Mouse (Mus musculus) midbrain, postnatal 0 days (tissue): ENCODE data around the gene Gm21970. TPM values are rescaled to one million over a fixed set of nuclear protein-coding genes. Genes with fewer than 3 reads are reported as not detected.

Experiments used
- ATAC-seq: fragments of 200-750 bp; cut with Nextera tagmentation; 2 replicates; pipeline ENCODE4 v1.8.0; 2017; ENCODE audit warnings: moderate number of reproducible peaks, mild to moderate bottlenecking, moderate TSS enrichment, moderate library complexity; ENCODE audit not compliant: low FRiP score
- DNase-seq: peaks from one replicate; pipeline ENCODE4 v3.0.0-alpha.2; 2015; ENCODE audit warnings: low spot score
- H3K27ac ChIP-seq: fragments of 300-500 bp; sonication (generic); 2 replicates; pipeline ENCODE4 v1.5.1; 2014; ENCODE audit warnings: low read depth, mild to moderate bottlenecking, low read length, mixed read lengths
- H3K27me3 ChIP-seq: fragments of 300-500 bp; sonication (generic); 2 replicates; pipeline ENCODE4 v1.6.1; 2014; ENCODE audit warnings: low read length, control low read depth, mixed read lengths; ENCODE audit not compliant: insufficient read depth
- H3K36me3 ChIP-seq: fragments of 300-500 bp; sonication (generic); 2 replicates; pipeline ENCODE4 v1.6.1; 2014; ENCODE audit warnings: low read length, control low read depth, mixed read lengths; ENCODE audit not compliant: insufficient read depth
- H3K4me1 ChIP-seq: fragments of 300-500 bp; sonication (generic); 2 replicates; pipeline ENCODE4 v1.6.1; 2014; ENCODE audit warnings: mild to moderate bottlenecking, control low read depth, antibody characterized with exemption, low read length, mixed read lengths; ENCODE audit not compliant: insufficient read depth
- H3K4me2 ChIP-seq: fragments of 300-500 bp; sonication (generic); 2 replicates; pipeline ENCODE4 v1.6.1; 2014; ENCODE audit warnings: low read depth, mild to moderate bottlenecking, low read length, mixed read lengths; ENCODE audit not compliant: poor library complexity, severe bottlenecking
- H3K4me3 ChIP-seq: fragments of 300-500 bp; sonication (generic); 2 replicates; pipeline ENCODE4 v1.5.1; 2014; ENCODE audit warnings: low read depth, mild to moderate bottlenecking, low read length, moderate library complexity
- H3K9ac ChIP-seq: fragments of 300-500 bp; sonication (generic); replicated peaks from 2 replicates; pipeline ENCODE4 v1.6.1; 2014; ENCODE audit warnings: mild to moderate bottlenecking, low read length, moderate library complexity, mixed read lengths; ENCODE audit not compliant: poor library complexity, severe bottlenecking
- H3K9me3 ChIP-seq: fragments of 300-500 bp; sonication (generic); 2 replicates; pipeline ENCODE4 v1.6.1; 2016; ENCODE audit warnings: low read length, control low read depth
- CTCF ChIP-seq: IDR thresholded peaks from 2 replicates; pipeline ENCODE4 v1.5.1; 2016; ENCODE audit warnings: antibody characterized with exemption, mild to moderate bottlenecking
- WGBS: fragments of 180-500 bp; shearing (Covaris S2); extraction: QIAGEN DNeasy Blood & Tissue Kit; methylation state at CpG from one replicate; pipeline ENCODE4 v1.1.7; 2014; 5-methylcytosine and 5-hydroxymethylcytosine counted together
- polyA plus RNA-seq: library from polyadenylated mRNA; unstranded; fragments of >200 nt; fragmentation: Nextera tagmentation; extraction: Ambion mirVana; gene quantifications from 2 replicates; pipeline ENCODE4 v1.2.1, GENCODE M21; 2015
- total RNA-seq: library from RNA; depleted of rRNA; stranded (reverse); fragments of >200 nt; gene quantifications from 2 replicates; pipeline ENCODE4 v1.2.3, GENCODE M21; 2014

The Gm21970 gene
- total and polyA plus RNA-seq, 2 experiments from 2014 or later: not detected

GRCm38 (mm10) chr16:91442446-91442845, 50.9 kb downstream of the Gm21970 start:
- Histone ChIP-seq H3K4me1 (no peaks in the 10 kb centered on the region), H3K27me3 (no peaks in the 10 kb centered on the region), H3K4me3 (no peak overlapping the region), H3K36me3 (no peaks in the 10 kb centered on the region), H3K9ac (no peak overlapping the region), H3K9me3 (no peaks in the 10 kb centered on the region), H3K27ac (no peak overlapping the region), H3K4me2 (no peak overlapping the region)
- TF ChIP-seq CTCF: no peak
- WGBS: 78% methylated on average over 4 of the region's 4 CpGs
- DNase-seq (no peak), ATAC-seq (no peak)

GRCm38 (mm10) chr16:91443211-91443611, 51.7 kb downstream of the Gm21970 start:
- DNase-seq: no peak
- no peak overlapping the region for H3K9ac ChIP-seq
- H3K36me3 ChIP-seq: no peaks in the 10 kb centered on the region
- H3K9me3 ChIP-seq: no peaks in the 10 kb centered on the region
- WGBS: 81% methylated on average over 8 of the region's 8 CpGs
- H3K4me2 ChIP-seq: no peak overlapping the region
- no peak for ATAC-seq
- no peak for TF ChIP-seq CTCF
- no peak overlapping the region for H3K4me3 ChIP-seq
- H3K27ac ChIP-seq: no peak overlapping the region
- no peaks in the 10 kb centered on the region for H3K4me1 ChIP-seq
- H3K27me3 ChIP-seq: no peaks in the 10 kb centered on the region

GRCm38 (mm10) chr16:91444847-91445246, 53.3 kb downstream of the Gm21970 start:
- no peak for DNase-seq
- no peaks in the 10 kb centered on the region for H3K36me3 ChIP-seq
- ATAC-seq: no peak
- no peak overlapping the region for H3K9ac ChIP-seq
- no peak overlapping the region for H3K4me3 ChIP-seq
- no peak overlapping the region for H3K4me2 ChIP-seq
- TF ChIP-seq CTCF: no peak
- no peaks in the 10 kb centered on the region for H3K4me1 ChIP-seq
- no peaks in the 10 kb centered on the region for H3K27me3 ChIP-seq
- WGBS: 94% methylated on average over 4 of the region's 4 CpGs
- no peak overlapping the region for H3K27ac ChIP-seq
- no peaks in the 10 kb centered on the region for H3K9me3 ChIP-seq

- Histone ChIP-seq H3K4me1 (no peaks in the 10 kb centered on the region), H3K9ac (no peak overlapping the region), H3K27ac (no peak overlapping the region), H3K36me3 (no peaks in the 10 kb centered on the region), H3K4me3 (no peak overlapping the region), H3K9me3 (no peaks in the 10 kb centered on the region), H3K4me2 (no peak overlapping the region), H3K27me3 (no peaks in the 10 kb centered on the region)
- WGBS: 84% methylated on average over 5 of the region's 5 CpGs
- DNase-seq (no peak), ATAC-seq (no peak)
- TF ChIP-seq CTCF: no peak
Observed at GRCm38 (mm10) chr16:91445566-91445965, 54.0 kb downstream of the Gm21970 start.

GRCm38 (mm10) chr16:91446778-91447511, 55.4 kb downstream of the Gm21970 start:
- no peak overlapping the region for H3K4me2 ChIP-seq
- TF ChIP-seq CTCF: no peak
- no peak overlapping the region for H3K27ac ChIP-seq
- no peaks in the 10 kb centered on the region for H3K4me1 ChIP-seq
- no peak overlapping the region for H3K9ac ChIP-seq
- no peak for DNase-seq
- H3K4me3 ChIP-seq: no peak overlapping the region
- ATAC-seq: no peak
- H3K36me3 ChIP-seq: no peaks in the 10 kb centered on the region
- H3K27me3 ChIP-seq: no peaks in the 10 kb centered on the region
- 77% methylated on average over 8 of the region's 8 CpGs for WGBS
- no peaks in the 10 kb centered on the region for H3K9me3 ChIP-seq

- Histone ChIP-seq H3K27me3 (no peaks in the 10 kb centered on the region), H3K9ac (no peak overlapping the region), H3K4me3 (no peak overlapping the region), H3K4me1 (no peaks in the 10 kb centered on the region), H3K4me2 (no peak overlapping the region), H3K36me3 (no peaks in the 10 kb centered on the region), H3K27ac (no peak overlapping the region), H3K9me3 (no peaks in the 10 kb centered on the region)
- WGBS: 74% methylated on average over 6 of the region's 6 CpGs
- ATAC-seq (no peak), DNase-seq (no peak)
- TF ChIP-seq CTCF: no peak
Observed at GRCm38 (mm10) chr16:91447512-91447900, 56.0 kb downstream of the Gm21970 start.
